In the genomic region with DNA sequence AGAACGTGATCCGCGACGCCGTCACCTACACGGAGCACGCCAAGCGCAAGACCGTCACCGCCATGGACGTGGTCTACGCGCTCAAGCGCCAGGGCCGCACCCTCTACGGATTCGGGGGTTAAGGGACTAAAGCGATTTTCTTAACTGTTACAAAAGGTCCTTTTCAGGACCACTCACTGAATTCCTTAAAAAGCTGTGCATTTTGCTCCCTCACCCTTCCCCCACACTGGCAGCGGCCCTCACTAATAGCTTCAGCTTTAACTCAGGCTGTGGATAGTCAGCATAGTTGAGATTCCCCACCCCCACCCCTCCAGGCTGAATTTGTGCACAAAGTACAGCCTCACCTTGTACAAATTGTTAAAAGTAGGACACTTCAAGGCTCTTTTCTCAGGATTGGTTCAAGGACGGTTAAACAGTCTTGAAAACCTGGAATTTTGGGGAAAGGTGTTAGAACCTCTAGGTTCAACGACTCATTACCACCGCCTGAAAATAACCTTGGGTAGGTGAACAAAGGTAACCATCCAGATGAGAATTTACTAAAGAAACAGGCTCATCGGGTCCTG, we compare ENCODE assay signal across 8 mouse cellular contexts. TPM values are rescaled to one million over a fixed set of nuclear protein-coding genes. Genes with fewer than 3 reads are reported as not detected.
A peak's percentile ranks its signal among the peaks of the same experiment; 100 is the strongest.
DNase-seq lines count a peak whose midpoint lies in the region; ATAC-seq lines count a peak whose summit lies in the region.

No protein-coding gene starts in this region.

- H3K27me3 ChIP-seq in lung, embryonic 15.5 days = no peaks in the 10 kb centered on the region
- no peaks in the 10 kb centered on the region for H3K27me3 ChIP-seq in hindbrain, embryonic 11.5 days (ENCODE audit: control insufficient read depth, insufficient read depth, low read length)

- under 1% methylated on average over 18 of the region's 23 CpGs for WGBS in lung, embryonic 15.5 days
- WGBS in hindbrain, embryonic 11.5 days = 3% methylated on average over 12 of the region's 23 CpGs

- H3K4me3 ChIP-seq in lung, embryonic 15.5 days = peak overlapping the region; percentile 42
- H3K4me3 ChIP-seq in hindbrain, embryonic 11.5 days (ENCODE audit: low read depth, low read length) = peak overlapping the region; percentile 32

- no peaks in the 10 kb centered on the region for H3K9me3 ChIP-seq in lung, embryonic 15.5 days
- no peaks in the 10 kb centered on the region for H3K9me3 ChIP-seq in hindbrain, embryonic 11.5 days (ENCODE audit: control insufficient read depth, low read length)

- peaks cover 29% of the 10 kb centered on the region for H3K4me1 ChIP-seq in lung, embryonic 15.5 days
- H3K4me1 ChIP-seq in hindbrain, embryonic 11.5 days (replicated peaks; ENCODE audit: control insufficient read depth, insufficient read depth, low read length) = peaks cover 5% of the 10 kb centered on the region; the same call in 1 of the 2 replicates

- no peak for ATAC-seq in lung, embryonic 15.5 days (ENCODE audit: borderline replicate concordance, extremely low read depth, low FRiP score, low TSS enrichment)
- ATAC-seq in hindbrain, embryonic 11.5 days (ENCODE audit: low FRiP score) = no peak
- ATAC-seq in megakaryocyte-erythroid progenitor cell, adult 5-6 weeks (replicated peaks; ENCODE audit: low FRiP score, low TSS enrichment, poor library complexity, severe bottlenecking) = peak; percentile 38

- peak overlapping the region; percentile 95 for H3K27ac ChIP-seq in lung, embryonic 15.5 days
- peak overlapping the region; percentile 82 for H3K27ac ChIP-seq in hindbrain, embryonic 11.5 days (ENCODE audit: low read depth, low read length)

- peak overlapping the region; percentile 59 for H3K9ac ChIP-seq in lung, embryonic 15.5 days
- peak overlapping the region; percentile 53 for H3K9ac ChIP-seq in hindbrain, embryonic 11.5 days (ENCODE audit: low read depth, low read length)

- H3K4me2 ChIP-seq in lung, embryonic 15.5 days = peak overlapping the region; percentile 66
- H3K4me2 ChIP-seq in hindbrain, embryonic 11.5 days (replicated peaks; ENCODE audit: low read depth, low read length) = peak overlapping the region; percentile 48

- DNase-seq in lung, adult 18-20 months = no peak
- DNase-seq in brain, adult 2 months (ENCODE audit: low read depth, low spot score) = peak; percentile 42
- peak; percentile 65 for DNase-seq in hindbrain, embryonic 11.5 days (ENCODE audit: low spot score)
- DNase-seq in cerebellum, adult 9-11 months = no peak
- no peak for DNase-seq in right cerebral cortex, postnatal 4 days
- no peak for DNase-seq in layer of hippocampus, adult 18-20 months (ENCODE audit: low spot score in 2 of 2)

- H3K36me3 ChIP-seq in lung, embryonic 15.5 days = no peaks in the 10 kb centered on the region
- H3K36me3 ChIP-seq in hindbrain, embryonic 11.5 days (ENCODE audit: control insufficient read depth, insufficient read depth, low read length) = no peaks in the 10 kb centered on the region

RNA-seq across cellular contexts. Expression of gene Hist1h4b, which starts 0.5 kb away (rescaled TPM):
- polyA plus RNA-seq in lung, embryonic 15.5 days (2015; fragmentation: Nextera tagmentation; extraction: Ambion mirVana) = 5.8 and 7.5 TPM in 2 replicates
- polyA plus RNA-seq in hindbrain, embryonic 11.5 days (2014; fragmentation: Nextera tagmentation; extraction: Ambion mirVana) = 3.6 and 4.8 TPM in 2 replicates
- total RNA-seq in megakaryocyte-erythroid progenitor cell, adult 5-6 weeks (2014; fragmentation: Nextera tagmentation) = 164 and 186 TPM in 2 replicates
- total RNA-seq in megakaryocyte-erythroid progenitor cell, adult 5-6 weeks (2017) = 396 and 733 TPM in 2 replicates
- 10 to 100 TPM; 73.0 to 74.7 TPM for total RNA-seq in layer of hippocampus, adult 18-20 months (2021)

RNA-seq across cellular contexts. Expression of gene Hist1h4a, which starts 3.7 kb away (rescaled TPM):
- 0.69 TPM in 1 of 2 replicates, not detected in the other for polyA plus RNA-seq in lung, embryonic 15.5 days (2015; fragmentation: Nextera tagmentation; extraction: Ambion mirVana)
- polyA plus RNA-seq in hindbrain, embryonic 11.5 days (2014; fragmentation: Nextera tagmentation; extraction: Ambion mirVana) = 0.32 TPM in 1 of 2 replicates, not detected in the other
- 58.4 and 68.4 TPM in 2 replicates for total RNA-seq in megakaryocyte-erythroid progenitor cell, adult 5-6 weeks (2014; fragmentation: Nextera tagmentation)
- 328 and 432 TPM in 2 replicates for total RNA-seq in megakaryocyte-erythroid progenitor cell, adult 5-6 weeks (2017)
- 10 to 100 TPM; 42.9 to 49.4 TPM for total RNA-seq in layer of hippocampus, adult 18-20 months (2021)

RNA-seq across cellular contexts. Expression of gene Hist1h3a, which starts 4.9 kb away (rescaled TPM):
- polyA plus RNA-seq in lung, embryonic 15.5 days (2015; fragmentation: Nextera tagmentation; extraction: Ambion mirVana) = 8.3 and 8.5 TPM in 2 replicates
- polyA plus RNA-seq in hindbrain, embryonic 11.5 days (2014; fragmentation: Nextera tagmentation; extraction: Ambion mirVana) = 3.4 and 5.3 TPM in 2 replicates
- 67.8 and 132 TPM in 2 replicates for total RNA-seq in megakaryocyte-erythroid progenitor cell, adult 5-6 weeks (2014; fragmentation: Nextera tagmentation)
- 285 and 495 TPM in 2 replicates for total RNA-seq in megakaryocyte-erythroid progenitor cell, adult 5-6 weeks (2017)
- 10 to 100 TPM; 27.5 to 33.9 TPM for total RNA-seq in layer of hippocampus, adult 18-20 months (2021)

RNA-seq across cellular contexts. Expression of gene Hist1h3b, which starts 5.2 kb away (rescaled TPM):
- polyA plus RNA-seq in lung, embryonic 15.5 days (2015; fragmentation: Nextera tagmentation; extraction: Ambion mirVana) = 12.0 and 18.6 TPM in 2 replicates
- polyA plus RNA-seq in hindbrain, embryonic 11.5 days (2014; fragmentation: Nextera tagmentation; extraction: Ambion mirVana) = 6.5 and 10.7 TPM in 2 replicates
- 324 and 486 TPM in 2 replicates for total RNA-seq in megakaryocyte-erythroid progenitor cell, adult 5-6 weeks (2014; fragmentation: Nextera tagmentation)
- 276 and 731 TPM in 2 replicates for total RNA-seq in megakaryocyte-erythroid progenitor cell, adult 5-6 weeks (2017)
- total RNA-seq in layer of hippocampus, adult 18-20 months (2021) = 1 to 10 TPM; 7.6 to 9.4 TPM

RNA-seq across cellular contexts. Expression of gene Hist1h1a, which starts 6.2 kb away (rescaled TPM):
- 3.3 and 3.9 TPM in 2 replicates for polyA plus RNA-seq in lung, embryonic 15.5 days (2015; fragmentation: Nextera tagmentation; extraction: Ambion mirVana)
- 2.4 and 3.7 TPM in 2 replicates for polyA plus RNA-seq in hindbrain, embryonic 11.5 days (2014; fragmentation: Nextera tagmentation; extraction: Ambion mirVana)
- total RNA-seq in megakaryocyte-erythroid progenitor cell, adult 5-6 weeks (2014; fragmentation: Nextera tagmentation) = 324 and 695 TPM in 2 replicates
- total RNA-seq in megakaryocyte-erythroid progenitor cell, adult 5-6 weeks (2017) = 1,816 and 2,974 TPM in 2 replicates
- 10 to 100 TPM; 15.7 to 16.5 TPM for total RNA-seq in layer of hippocampus, adult 18-20 months (2021)

Comparison
In these comparisons a context has a peak if more than half of its experiments do, and no peak if none do; other contexts are left out.
1. DNase-seq: peak in brain, adult 2 months (single experiment) and hindbrain, embryonic 11.5 days (single experiment); none in lung, adult 18-20 months (0 of 2), cerebellum, adult 9-11 months (single experiment), right cerebral cortex, postnatal 4 days (single experiment) and layer of hippocampus, adult 18-20 months (0 of 2).